19 mouse cellular contexts compared by ENCODE assay signal in the genomic region with DNA sequence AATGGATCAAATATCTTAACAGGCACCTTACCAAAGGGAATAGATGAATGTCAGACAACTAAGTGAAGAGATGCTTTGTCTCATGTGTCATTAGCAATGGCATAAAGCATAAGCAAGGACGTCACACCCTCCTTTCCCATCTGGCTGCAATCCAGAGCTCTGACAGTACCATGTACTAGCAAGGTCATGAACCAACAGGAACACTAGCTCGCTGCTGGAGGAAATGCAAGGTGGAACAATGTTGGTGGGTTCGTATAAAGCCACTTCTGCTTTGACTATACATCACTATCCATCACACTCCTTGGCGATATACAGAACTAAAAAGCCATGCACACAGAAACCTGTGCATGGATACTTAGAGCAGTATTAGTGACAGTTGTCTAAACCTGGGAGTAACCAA. TPM values are rescaled to one million over a fixed set of nuclear protein-coding genes. Genes with fewer than 3 reads are reported as not detected.
DNase-seq lines count a peak whose midpoint lies in the region; ATAC-seq lines count a peak whose summit lies in the region.
"Had no signal": no experiment of that assay in that cellular context is flagged by ENCODE, and none has a peak within 500 bp of the region (broad histone marks: within the 10 kb centered on the region; RNA-seq: fewer than 3 reads in every experiment).

No protein-coding gene starts in this region.

- peak; percentile 23; the same call in 1 of the 2 replicates for ATAC-seq in megakaryocyte, adult 5-6 weeks (ENCODE audit: poor library complexity, severe bottlenecking)
- ATAC-seq in erythroblast, adult 5-6 weeks (replicated peaks; ENCODE audit: low FRiP score, poor library complexity, severe bottlenecking), result no peak
- ATAC-seq: forebrain, embryonic 13.5 days; forebrain, postnatal 0 days; intestine, embryonic 15.5 days had no signal

- peak; percentile 14 to 49 for DNase-seq in adrenal gland, adult (ENCODE audit: inconsistent age in 2 of 2, low spot score in 1 of 2)
- no peak for DNase-seq in adrenal gland, adult 18-20 months (ENCODE audit: low spot score in 2 of 2)
- peak; percentile 83 for DNase-seq in heart, adult 11 months
- DNase-seq in heart, adult 8-10 months (ENCODE audit: low spot score), result no peak
- DNase-seq in urinary bladder, postnatal 10 days (ENCODE audit: low spot score), result no peak
- DNase-seq: adrenal gland, adult 8-10 months; cerebellum, adult 11 months; cerebellum, adult 8-10 months; cerebellum, postnatal 14 days; forebrain, postnatal 0 days; gastrocnemius, adult 2 months; gastrocnemius, postnatal 25 days; heart, adult 18-20 months; heart, postnatal 14 days had no signal

RNA-seq across cellular contexts. Expression of a gene that starts 43.8 kb away (rescaled TPM):
- 1 to 10 TPM in 1 of 2 experiments, under 1 TPM in 1; 0.53 to 1.2 TPM for total RNA-seq in adrenal gland, adult 18-20 months (2021)
- total RNA-seq in heart, adult 8-10 months (2022), result under 1 TPM in 1 of 4 experiments, not detected in 3; 0.09 TPM
- total RNA-seq in megakaryocyte, adult 5-6 weeks (2015), result 13.1 and 17.8 TPM in 2 replicates
- 2.4 and 3.1 TPM in 2 replicates for total RNA-seq in megakaryocyte, adult 5-6 weeks (2017)
- total RNA-seq in erythroblast, adult 5-6 weeks (2015; ENCODE audit: low replicate concordance), result 0.84 and 14.2 TPM in 2 replicates
- total RNA-seq in erythroblast, adult 5-6 weeks (2017; ENCODE audit: low replicate concordance), result 0.42 and 0.60 TPM in 2 replicates
- total RNA-seq: forebrain, postnatal 0 days; gastrocnemius, adult 2 months; gastrocnemius, postnatal 25 days; MEL had no signal

Comparison
In these comparisons a context has a peak if more than half of its experiments do, and no peak if none do; other contexts are left out.
1. DNase-seq: peak in adrenal gland, adult (2 of 2) and heart, adult 11 months (single experiment); none in adrenal gland, adult 18-20 months (0 of 2), heart, adult 8-10 months (single experiment) and urinary bladder, postnatal 10 days (single experiment).